Mouse (Mus musculus): ENCODE measurements around the gene C1qtnf4.

C1qtnf4 gene

DNA sequence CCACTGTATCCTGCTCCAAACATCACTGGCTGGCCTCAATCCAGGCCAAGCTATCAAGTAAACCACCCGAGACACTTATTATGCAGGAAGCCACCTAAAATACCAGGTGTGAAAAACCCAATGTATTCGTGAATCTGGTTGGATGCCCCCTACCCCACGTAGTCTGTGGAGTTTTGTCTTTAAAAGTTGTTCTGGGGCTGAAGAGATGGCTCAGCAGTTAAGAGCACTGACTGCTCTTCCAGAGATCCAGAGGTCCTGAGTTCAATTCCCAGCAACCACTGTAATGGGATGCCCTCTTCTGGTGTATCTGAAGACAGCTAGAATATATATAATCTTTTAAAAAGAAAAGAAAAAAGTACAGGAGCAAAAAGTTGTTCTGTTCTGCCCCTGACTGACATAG lies 52.7 kb downstream of the C1qtnf4 start:
- no peak for DNase-seq

DNA sequence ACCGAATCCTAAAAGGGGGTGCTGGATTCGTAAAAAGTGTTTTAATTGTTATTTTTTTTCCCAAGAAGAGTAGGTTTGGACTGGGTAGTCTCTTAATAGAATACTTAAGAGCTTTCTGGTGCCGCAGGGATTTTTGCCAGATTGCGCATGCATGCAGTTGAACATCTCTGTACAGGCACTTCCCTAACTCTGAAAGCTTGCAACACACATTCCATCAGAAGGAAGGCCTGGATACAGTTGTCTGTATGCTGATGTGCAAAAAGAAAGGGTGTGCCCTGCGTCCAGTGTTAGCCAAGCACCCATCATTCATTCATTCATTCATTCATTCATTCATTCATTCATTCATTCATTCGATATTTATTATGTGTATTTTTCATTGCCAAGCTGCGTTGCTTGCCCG lies 54.1 kb downstream of the C1qtnf4 start:
- no peak for DNase-seq

Measured in right cerebral cortex, adult 18-20 months (tissue).